ENCODE assay signal across 23 mouse cellular contexts in genomic region chr9:72066151-72066550, GRCm38 (mm10). TPM values are rescaled to one million over a fixed set of nuclear protein-coding genes. Genes with fewer than 3 reads are reported as not detected.
A peak's percentile ranks its signal among the peaks of the same experiment; 100 is the strongest.
DNase-seq lines count a peak whose midpoint lies in the region; TF ChIP-seq lines count a peak whose summit lies in the region.
"Had no signal": no experiment of that assay in that cellular context is flagged by ENCODE, and none has a peak within 500 bp of the region (broad histone marks: within the 10 kb centered on the region; RNA-seq: fewer than 3 reads in every experiment).

No protein-coding gene starts in this region.

- H3K27me3 ChIP-seq in cerebellum, adult 2 months (ENCODE audit: control insufficient read depth, insufficient read depth, low read length), result no peaks in the 10 kb centered on the region
- H3K27me3 ChIP-seq: CH12.LX, Patski had no signal

- in situ Hi-C loops in ES-E14 (cut with MboI; ENCODE audit: low sequenced_read_pairs in 2 of 2, unreplicated experiment in 2 of 2), result no loop called here

- H3K36me3 ChIP-seq in ES-E14 (ENCODE audit: control insufficient read depth, insufficient read depth, low read length, poor library complexity, severe bottlenecking), result no peaks in the 10 kb centered on the region

- H3K9ac ChIP-seq in ES-E14 (ENCODE audit: insufficient read depth, low read depth, low read length, poor library complexity, severe bottlenecking), result no peak overlapping the region

- no peak for TF ChIP-seq POLR2A in cerebellum, adult 2 months (IDR thresholded peaks at IDR 0.05; ENCODE audit: borderline replicate concordance, insufficient read depth, low read length)

- no peak overlapping the region for H3K4me3 ChIP-seq in ES-E14 (ENCODE audit: insufficient read depth in 1 of 2, low read depth in 1 of 2, low read length in 2 of 2, poor library complexity in 1 of 2, severe bottlenecking in 1 of 2)
- H3K4me3 ChIP-seq in cerebellum, adult 2 months (replicated peaks; ENCODE audit: insufficient read depth, low read depth, low read length), result no peak overlapping the region

- no peak for TF ChIP-seq CTCF in cerebellum, adult 2 months (IDR thresholded peaks at IDR 0.05; ENCODE audit: borderline replicate concordance, insufficient read depth, low read depth, low read length)

- H3K4me1 ChIP-seq in ES-E14 (ENCODE audit: control insufficient read depth in 2 of 2, insufficient read depth in 2 of 2, low read length in 2 of 2, poor library complexity in 1 of 2), result peaks cover 0 to 5% of the 10 kb centered on the region in 2 experiments; a peak in 1 of 4 replicates
- no peaks in the 10 kb centered on the region for H3K4me1 ChIP-seq in cerebellum, adult 2 months (ENCODE audit: control insufficient read depth, insufficient read depth, low read length)

- H3K9me3 ChIP-seq in ES-E14 (ENCODE audit: control insufficient read depth, insufficient read depth, low read depth, low read length), result no peaks in the 10 kb centered on the region

- DNase-seq in ES-CJ7 (ENCODE audit: low read depth, low spot score), result peak; percentile 60
- DNase-seq in ES-E14 (ENCODE audit: low read depth, low spot score), result peak; percentile 30
- DNase-seq in R1 (ENCODE audit: low read depth, low spot score), result peak; percentile 56
- peak; percentile 61 for DNase-seq in ZHBTc4 (ENCODE audit: low read depth, low spot score)
- DNase-seq in cerebellum, adult 2 months, result no peak
- DNase-seq in heart, postnatal 4 days, result no peak
- DNase-seq in right cerebral cortex, postnatal 25 days, result no peak
- no peak for DNase-seq in cerebellum, postnatal 14 days
- DNase-seq: adrenal gland, adult 2 months; adrenal gland, adult 8-10 months; adrenal gland, postnatal 10 days; adrenal gland, postnatal 14 days; adrenal gland, postnatal 25 days; adrenal gland, postnatal 36 days; B cell, adult 2 months; cerebellum, adult 11 months; cerebellum, adult 11-12 months; cerebellum, adult 18-20 months; cerebellum, adult 8-10 months; cerebellum, adult 9-10 months; cerebellum, adult 9-11 months had no signal

- no peak overlapping the region for H3K27ac ChIP-seq in ES-E14 (ENCODE audit: insufficient read depth, low read depth, low read length, poor library complexity, severe bottlenecking)
- no peak overlapping the region for H3K27ac ChIP-seq in cerebellum, adult 2 months (ENCODE audit: insufficient read depth, low read length)

TF ChIP-seq in ES-E14, 5 proteins besides CTCF, POLR2A, EP300 and RAD21:
- TF ChIP-seq ZC3H11A (IDR thresholded peaks at IDR 0.05; ENCODE audit: borderline replicate concordance, low read depth, low read length) (no peak), MAFK (IDR thresholded peaks at IDR 0.05; ENCODE audit: insufficient read depth, low read depth, low read length) (no peak), HCFC1 (IDR thresholded peaks at IDR 0.05; ENCODE audit: borderline replicate concordance, insufficient read depth, low read length) (no peak), ZNF384 (IDR thresholded peaks at IDR 0.05; ENCODE audit: low read depth, low read length) (no peak), CHD2 (IDR thresholded peaks at IDR 0.05; ENCODE audit: low read depth, low read length) (no peak)

RNA-seq across cellular contexts. Expression of gene Tcf12, which starts 45.5 kb away (rescaled TPM):
- 17.3 and 18.2 TPM in 2 replicates for total RNA-seq in ES-E14 (2012; rRNA removed)
- 53.0 and 60.6 TPM in 2 replicates for polyA plus RNA-seq in cerebellum, adult 2 months (2012; rRNA removed)
- 10 to 100 TPM; 77.3 to 81.9 TPM for total RNA-seq in heart, postnatal 4 days (2021)

Comparison
In these comparisons a context has a peak if more than half of its experiments do, and no peak if none do; other contexts are left out.
1. DNase-seq: peak in ES-CJ7 (single experiment), ES-E14 (single experiment), R1 (single experiment) and ZHBTc4 (single experiment); none in cerebellum, adult 2 months (0 of 2), heart, postnatal 4 days (single experiment), right cerebral cortex, postnatal 25 days (single experiment) and cerebellum, postnatal 14 days (0 of 2).